Mouse (Mus musculus) mesoderm, embryonic 11.5 days (tissue): ENCODE results near the gene Teddm2.

Source experiments
- DNase-seq: peaks from one replicate; pipeline ENCODE4 v3.0.0-alpha.2; 2012; ENCODE audit warnings: low read depth, low spot score

The Teddm2 gene

GRCm38 (mm10) chr1:153830746-153831145 lies 69.3 kb downstream of the Teddm2 start:
- DNase-seq: no peak

- no peak for DNase-seq
These were observed 79.8 kb downstream of the Teddm2 start for GRCm38 (mm10) chr1:153820216-153820615.

- no peak for DNase-seq
These were observed 85.8 kb downstream of the Teddm2 start for GRCm38 (mm10) chr1:153814278-153814677.

GRCm38 (mm10) chr1:153807390-153807993 lies 92.5 kb downstream of the Teddm2 start:
- peak; percentile 66 for DNase-seq

GRCm38 (mm10) chr1:153803530-153803929 lies 96.5 kb downstream of the Teddm2 start:
- DNase-seq: no peak

- DNase-seq: no peak
These were observed 97.3 kb downstream of the Teddm2 start for GRCm38 (mm10) chr1:153802691-153803090.
